Mouse (Mus musculus): ENCODE data around the gene Zfp787. TPM values are rescaled to one million over a fixed set of nuclear protein-coding genes. Genes with fewer than 3 reads are reported as not detected.
"Not testable (repeated sequence)": the region's sequence is repeated elsewhere in the genome, so short reads cannot be mapped to it uniquely, and the experiment has no call there.

Gene Zfp787
- polyA plus RNA-seq, 1 experiment from 2014 or later, result 26.0 TPM

- H3K27me3 ChIP-seq (replicated peaks), result no peaks in the 10 kb centered on the region
- no peak overlapping the region for H3K4me2 ChIP-seq
- H3K4me3 ChIP-seq (replicated peaks), result no peak overlapping the region
- H3K9ac ChIP-seq, result no peak overlapping the region
- H3K36me3 ChIP-seq, result peaks cover 7% of the 10 kb centered on the region; the same call in 1 of the 2 replicates
- no peaks in the 10 kb centered on the region for H3K9me3 ChIP-seq
- 0 out of 2 replicates have a peak, but pooled peaks cover 2% of the 10 kb centered on the region for H3K4me1 ChIP-seq
- no peak for ATAC-seq (ENCODE audit: insufficient read depth, low FRiP score, low read depth)
- no peak overlapping the region for H3K27ac ChIP-seq
Measured at GRCm38 (mm10) chr7:6179013-6179412, 23.2 kb upstream of the Zfp787 start.

GRCm38 (mm10) chr7:6174365-6174987, 18.7 kb upstream of the Zfp787 start:
- not testable (repeated sequence) for H3K4me3 ChIP-seq (replicated peaks); H3K36me3 ChIP-seq; H3K4me2 ChIP-seq; ATAC-seq (ENCODE audit: insufficient read depth, low FRiP score, low read depth); H3K9ac ChIP-seq; H3K4me1 ChIP-seq; H3K9me3 ChIP-seq; H3K27ac ChIP-seq; H3K27me3 ChIP-seq (replicated peaks)
- WGBS, result 80% methylated on average over 9 of the region's 9 CpGs

- H3K27me3 ChIP-seq (replicated peaks), result no peaks in the 10 kb centered on the region
- 0 out of 2 replicates have a peak, but pooled peaks cover 4% of the 10 kb centered on the region for H3K36me3 ChIP-seq
- H3K4me3 ChIP-seq (replicated peaks), result no peak overlapping the region
- no peak overlapping the region for H3K27ac ChIP-seq
- no peak overlapping the region for H3K9ac ChIP-seq
- WGBS, result 77% methylated on average over 8 of the region's 8 CpGs
- H3K9me3 ChIP-seq, result no peaks in the 10 kb centered on the region
- no peak overlapping the region for H3K4me2 ChIP-seq
- no peak for ATAC-seq (ENCODE audit: insufficient read depth, low FRiP score, low read depth)
- peaks cover 8% of the 10 kb centered on the region; the same call in 1 of the 2 replicates for H3K4me1 ChIP-seq
Measured at GRCm38 (mm10) chr7:6173872-6174271, 18.1 kb upstream of the Zfp787 start.

- peak; percentile 3; the same call in 1 of the 2 replicates for ATAC-seq (ENCODE audit: insufficient read depth, low FRiP score, low read depth)
- H3K27ac ChIP-seq, result peak overlapping the region; percentile 31; the same call in 1 of the 2 replicates
Measured at GRCm38 (mm10) chr7:6172674-6173244, 17.0 kb upstream of the Zfp787 start.

GRCm38 (mm10) chr7:6172006-6172649, 16.3 kb upstream of the Zfp787 start, which contains the start of gene Zfp444:
TSS of gene Zfp444 (plus strand) at chr7:6172226.
- Histone ChIP-seq H3K4me3 (replicated peaks) (peak within 1 kb of the TSS; percentile 72), H3K4me1 (peaks cover 8% of the 10 kb centered on the region; the same call in 1 of the 2 replicates), H3K36me3 (0 out of 2 replicates have a peak, but pooled peaks cover 4% of the 10 kb centered on the region), H3K27ac (peak within 1 kb of the TSS; percentile 87), H3K9me3 (no peaks in the 10 kb centered on the region), H3K4me2 (peak within 1 kb of the TSS; percentile 84), H3K27me3 (replicated peaks) (no peaks in the 10 kb centered on the region), H3K9ac (peak within 1 kb of the TSS; percentile 53)
- ATAC-seq (ENCODE audit: insufficient read depth, low FRiP score, low read depth), result peak; percentile 94
- under 1% methylated on average over 37 of the region's 37 CpGs for WGBS

More at GRCm38 (mm10) chr7:6172674-6173244, 17.0 kb upstream of the Zfp787 start:
- Histone ChIP-seq H3K9me3 (no peaks in the 10 kb centered on the region), H3K27me3 (replicated peaks) (no peaks in the 10 kb centered on the region), H3K4me2 (peak overlapping the region; percentile 84), H3K4me1 (peaks cover 8% of the 10 kb centered on the region; the same call in 1 of the 2 replicates), H3K9ac (peak overlapping the region; percentile 53), H3K4me3 (replicated peaks) (peak overlapping the region; percentile 72), H3K36me3 (0 out of 2 replicates have a peak, but pooled peaks cover 4% of the 10 kb centered on the region)
- WGBS, result 1% methylated on average over 24 of the region's 28 CpGs

- peak overlapping the region; percentile 14; the same call in 1 of the 2 replicates for H3K9ac ChIP-seq
- peak overlapping the region; percentile 87 for H3K27ac ChIP-seq
- no peaks in the 10 kb centered on the region for H3K9me3 ChIP-seq
- ATAC-seq (ENCODE audit: insufficient read depth, low FRiP score, low read depth), result peak; percentile 27; the same call in 1 of the 2 replicates
- under 1% methylated on average over 24 of the region's 24 CpGs for WGBS
- peaks cover 8% of the 10 kb centered on the region; the same call in 1 of the 2 replicates for H3K4me1 ChIP-seq
- no peaks in the 10 kb centered on the region for H3K27me3 ChIP-seq (replicated peaks)
- 0 out of 2 replicates have a peak, but pooled peaks cover 4% of the 10 kb centered on the region for H3K36me3 ChIP-seq
- H3K4me3 ChIP-seq (replicated peaks), result peak overlapping the region; percentile 72
- H3K4me2 ChIP-seq, result peak overlapping the region; percentile 84
Measured at GRCm38 (mm10) chr7:6171444-6172005, 15.7 kb upstream of the Zfp787 start.

GRCm38 (mm10) chr7:6170871-6171270, 15.1 kb upstream of the Zfp787 start:
- no peaks in the 10 kb centered on the region for H3K27me3 ChIP-seq (replicated peaks)
- H3K4me1 ChIP-seq, result peaks cover 8% of the 10 kb centered on the region; the same call in 1 of the 2 replicates
- 40% methylated on average over 6 of the region's 6 CpGs for WGBS
- H3K4me3 ChIP-seq (replicated peaks), result peak overlapping the region; percentile 72; the same call in 1 of the 2 replicates
- peak overlapping the region; percentile 87; the same call in 1 of the 2 replicates for H3K27ac ChIP-seq
- H3K4me2 ChIP-seq, result peak overlapping the region; percentile 84
- H3K9me3 ChIP-seq, result no peaks in the 10 kb centered on the region
- no peak for ATAC-seq (ENCODE audit: insufficient read depth, low FRiP score, low read depth)
- H3K36me3 ChIP-seq, result 0 out of 2 replicates have a peak, but pooled peaks cover 3% of the 10 kb centered on the region
- H3K9ac ChIP-seq, result 0 out of 2 replicates have a peak overlapping the region, but pooled peaks have one; percentile 14

- no peak for ATAC-seq (ENCODE audit: insufficient read depth, low FRiP score, low read depth)
Measured at GRCm38 (mm10) chr7:6170391-6170790, 14.6 kb upstream of the Zfp787 start.

GRCm38 (mm10) chr7:6169403-6169802, 13.6 kb upstream of the Zfp787 start:
- Histone ChIP-seq H3K4me1 (peaks cover 6% of the 10 kb centered on the region; the same call in 1 of the 2 replicates), H3K36me3 (no peaks in the 10 kb centered on the region), H3K4me3 (replicated peaks) (no peak overlapping the region), H3K4me2 (no peak overlapping the region), H3K9ac (no peak overlapping the region), H3K9me3 (no peaks in the 10 kb centered on the region), H3K27ac (peak overlapping the region; percentile 42), H3K27me3 (replicated peaks) (no peaks in the 10 kb centered on the region)
- 51% methylated on average over 3 of the region's 3 CpGs for WGBS
- ATAC-seq (ENCODE audit: insufficient read depth, low FRiP score, low read depth), result peak; percentile 51

More at GRCm38 (mm10) chr7:6170391-6170790, 14.6 kb upstream of the Zfp787 start:
- Histone ChIP-seq H3K4me2 (no peak overlapping the region), H3K27me3 (replicated peaks) (no peaks in the 10 kb centered on the region), H3K9ac (no peak overlapping the region), H3K4me1 (peaks cover 8% of the 10 kb centered on the region; the same call in 1 of the 2 replicates), H3K9me3 (no peaks in the 10 kb centered on the region), H3K27ac (peak overlapping the region; percentile 42; the same call in 1 of the 2 replicates), H3K4me3 (replicated peaks) (no peak overlapping the region), H3K36me3 (no peaks in the 10 kb centered on the region)
- WGBS, result 81% methylated on average over 9 of the region's 9 CpGs

GRCm38 (mm10) chr7:6164671-6165070, 8.9 kb upstream of the Zfp787 start:
- no peaks in the 10 kb centered on the region for H3K9me3 ChIP-seq
- H3K27ac ChIP-seq, result no peak overlapping the region
- no peak overlapping the region for H3K4me2 ChIP-seq
- no peak for ATAC-seq (ENCODE audit: insufficient read depth, low FRiP score, low read depth)
- no peaks in the 10 kb centered on the region for H3K4me1 ChIP-seq
- no peaks in the 10 kb centered on the region for H3K27me3 ChIP-seq (replicated peaks)
- H3K36me3 ChIP-seq, result no peaks in the 10 kb centered on the region
- 46% methylated on average over 5 of the region's 5 CpGs for WGBS
- H3K9ac ChIP-seq, result no peak overlapping the region
- H3K4me3 ChIP-seq (replicated peaks), result no peak overlapping the region

- Histone ChIP-seq H3K27ac (no peak overlapping the region), H3K4me3 (replicated peaks) (no peak overlapping the region), H3K4me2 (no peak overlapping the region), H3K9me3 (no peaks in the 10 kb centered on the region), H3K9ac (no peak overlapping the region), H3K36me3 (no peaks in the 10 kb centered on the region), H3K4me1 (no peaks in the 10 kb centered on the region), H3K27me3 (replicated peaks) (no peaks in the 10 kb centered on the region)
- ATAC-seq (ENCODE audit: insufficient read depth, low FRiP score, low read depth), result no peak
- WGBS, result 75% methylated on average over 4 of the region's 4 CpGs
Measured at GRCm38 (mm10) chr7:6162172-6162571, 6.4 kb upstream of the Zfp787 start.
